Mouse (Mus musculus) c-Kit-negative CD71-positive TER-119-positive erythroid progenitor cells, embryonic 14.5 days (primary cell): Measurements from ENCODE around the gene Spata31.

Source experiments
- DNase-seq: peaks from one replicate; pipeline ENCODE4 v3.0.0-alpha.2; 2013; ENCODE audit warnings: low read depth, low spot score

The Spata31 gene

DNA sequence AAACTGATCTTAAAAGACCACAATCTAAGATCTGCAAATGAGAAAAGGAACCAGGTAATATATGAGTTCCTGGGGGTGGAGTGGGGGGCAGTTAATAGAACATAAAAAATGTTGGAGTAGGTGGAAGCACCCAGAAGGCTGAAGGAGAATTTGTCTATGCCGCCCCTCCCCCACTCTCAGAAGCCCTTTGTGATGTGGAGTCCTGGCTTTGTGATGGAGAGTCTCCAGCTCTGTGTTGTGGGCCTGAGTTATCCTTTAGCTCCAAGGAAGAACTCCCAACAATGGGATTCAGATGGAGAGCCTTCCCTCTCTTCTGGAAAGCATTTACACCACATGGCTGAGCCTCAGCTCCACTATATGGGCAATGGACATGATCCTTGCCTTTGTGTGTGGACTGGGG, at the start of gene Spata31:
Gene Spata31, plus strand, starts transcription at position 216 of the 400 bp plus-strand sequence.
- DNase-seq = no peak

DNA sequence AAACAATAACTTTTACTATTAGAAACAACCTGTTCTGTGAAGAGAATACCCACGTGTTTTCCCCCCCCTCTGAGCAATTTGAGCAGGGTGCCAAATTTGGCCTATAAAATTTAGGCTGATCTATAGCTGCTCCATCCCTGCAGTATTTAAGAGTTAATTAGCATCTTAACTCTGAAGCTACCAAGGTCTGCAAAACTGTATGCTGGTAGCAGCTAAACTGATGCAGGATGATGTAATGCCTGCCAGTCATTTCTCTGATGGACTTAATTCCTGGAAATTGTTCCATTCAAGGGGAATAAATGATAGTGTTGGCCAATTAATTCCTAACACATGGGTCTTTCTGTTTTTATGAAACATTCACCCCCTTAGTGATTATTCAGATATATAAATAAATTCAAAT, 14.1 kb upstream of the Spata31 start:
- DNase-seq = no peak

DNA sequence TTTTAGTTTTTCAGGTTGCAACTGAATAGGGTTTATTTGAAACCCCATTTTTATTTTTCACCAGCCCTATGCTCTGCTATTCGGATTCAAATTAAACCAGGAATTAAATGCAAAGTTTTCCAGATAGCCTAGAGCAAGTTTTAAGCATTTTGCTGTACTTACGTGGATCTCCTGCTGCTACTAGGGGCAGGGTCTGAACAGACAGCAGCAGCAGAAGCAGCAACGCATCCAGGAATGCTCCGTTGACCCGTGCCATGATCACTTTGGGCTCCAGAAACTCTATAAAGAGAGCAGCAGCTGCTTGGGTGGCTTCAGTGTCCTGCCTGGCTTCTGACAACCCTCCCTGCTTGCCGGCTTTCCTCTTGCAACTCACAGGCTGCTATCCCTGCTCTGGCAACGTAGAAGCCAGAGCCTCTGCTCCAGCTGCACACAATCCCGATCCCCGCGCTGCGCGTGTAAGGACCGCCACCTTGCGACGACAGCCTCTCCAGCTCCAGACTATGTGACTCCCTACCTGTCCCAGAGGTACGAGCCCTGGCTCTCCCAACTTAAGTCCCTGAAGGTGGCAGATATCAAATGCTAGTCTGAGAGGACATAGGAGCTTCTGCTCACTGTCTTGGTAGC, 13.5 kb upstream of the Spata31 start, which contains the start of gene Cntnap3:
Gene Cntnap3, minus strand, starts transcription at position 371 of the 624 bp plus-strand sequence.
- DNase-seq = no peak
